Mouse (Mus musculus) left cerebral cortex, adult 18-20 months (tissue): ENCODE measurements at regions not wholly inside any gene's neighbourhood (a gene's known extent, or its start where the extent isn't known, plus 50 kb on each side); places are given as distances from the start of the nearest gene placed in this dataset.
A peak's percentile ranks its signal among the peaks of the same experiment; 100 is the strongest.

Source experiments
- DNase-seq, 2 experiments: peaks; one replicate each; pipeline ENCODE4 v3.0.0; 2021 to 2022; ENCODE audit warnings: low spot score in 2 of 2, mixed read lengths in 1 of 2

- no peak for DNase-seq
Observed at GRCm38 (mm10) chr4:154726636-154727045, 59.0 kb upstream of the Actrt2 start.

- no peak for DNase-seq
Observed at GRCm38 (mm10) chr4:154727945-154728344, 60.3 kb upstream of the Actrt2 start.

GRCm38 (mm10) chr4:154730646-154731045 is 63.0 kb upstream of the Actrt2 start:
- DNase-seq, result no peak

GRCm38 (mm10) chr4:154731345-154731744 is 63.7 kb upstream of the Actrt2 start:
- no peak for DNase-seq

- no peak for DNase-seq
Observed at GRCm38 (mm10) chr4:154736071-154736470, 68.4 kb upstream of the Actrt2 start.

GRCm38 (mm10) chr4:154741123-154741890 is 73.6 kb upstream of the Actrt2 start:
- DNase-seq, result no peak

GRCm38 (mm10) chr4:154746323-154747005 is 78.8 kb upstream of the Actrt2 start:
- DNase-seq, result no peak

GRCm38 (mm10) chr4:154747006-154747343 is 79.3 kb upstream of the Actrt2 start:
- DNase-seq, result no peak

- peak; percentile 11 to 30 for DNase-seq
Observed at GRCm38 (mm10) chr4:154749160-154749559, 81.5 kb upstream of the Actrt2 start.

GRCm38 (mm10) chr4:154749996-154750395 is 82.3 kb upstream of the Actrt2 start:
- DNase-seq, result no peak

- DNase-seq, result no peak
Observed at GRCm38 (mm10) chr4:154750440-154751107, 82.9 kb upstream of the Actrt2 start.

GRCm38 (mm10) chr4:154754445-154754844 is 82.8 kb upstream of the Ttc34 start:
- no peak for DNase-seq

GRCm38 (mm10) chr4:154756740-154757446 is 80.4 kb upstream of the Ttc34 start:
- DNase-seq, result no peak

GRCm38 (mm10) chr4:154759881-154760280 is 77.4 kb upstream of the Ttc34 start:
- DNase-seq, result no peak

GRCm38 (mm10) chr4:154764238-154764637 is 73.0 kb upstream of the Ttc34 start:
- DNase-seq, result no peak

GRCm38 (mm10) chr4:154766158-154766557 is 71.1 kb upstream of the Ttc34 start:
- DNase-seq, result peak in 1 of 2 experiments; percentile 17

- no peak for DNase-seq
Observed at GRCm38 (mm10) chr4:154771330-154772076, 65.8 kb upstream of the Ttc34 start.

GRCm38 (mm10) chr4:154772077-154772462 is 65.2 kb upstream of the Ttc34 start:
- DNase-seq, result no peak

GRCm38 (mm10) chr4:154773830-154774229 is 63.4 kb upstream of the Ttc34 start:
- DNase-seq, result no peak

- DNase-seq, result no peak
Observed at GRCm38 (mm10) chr4:154774332-154774731, 62.9 kb upstream of the Ttc34 start.

GRCm38 (mm10) chr4:154778818-154779217 is 58.4 kb upstream of the Ttc34 start:
- DNase-seq, result no peak
